Mouse (Mus musculus): Measurements from ENCODE around the gene Fgfr2. TPM values are rescaled to one million over a fixed set of nuclear protein-coding genes. Genes with fewer than 3 reads are reported as not detected.

The Fgfr2 gene
- polyA plus RNA-seq, 1 experiment from 2014 or later: 81.1 TPM

DNA sequence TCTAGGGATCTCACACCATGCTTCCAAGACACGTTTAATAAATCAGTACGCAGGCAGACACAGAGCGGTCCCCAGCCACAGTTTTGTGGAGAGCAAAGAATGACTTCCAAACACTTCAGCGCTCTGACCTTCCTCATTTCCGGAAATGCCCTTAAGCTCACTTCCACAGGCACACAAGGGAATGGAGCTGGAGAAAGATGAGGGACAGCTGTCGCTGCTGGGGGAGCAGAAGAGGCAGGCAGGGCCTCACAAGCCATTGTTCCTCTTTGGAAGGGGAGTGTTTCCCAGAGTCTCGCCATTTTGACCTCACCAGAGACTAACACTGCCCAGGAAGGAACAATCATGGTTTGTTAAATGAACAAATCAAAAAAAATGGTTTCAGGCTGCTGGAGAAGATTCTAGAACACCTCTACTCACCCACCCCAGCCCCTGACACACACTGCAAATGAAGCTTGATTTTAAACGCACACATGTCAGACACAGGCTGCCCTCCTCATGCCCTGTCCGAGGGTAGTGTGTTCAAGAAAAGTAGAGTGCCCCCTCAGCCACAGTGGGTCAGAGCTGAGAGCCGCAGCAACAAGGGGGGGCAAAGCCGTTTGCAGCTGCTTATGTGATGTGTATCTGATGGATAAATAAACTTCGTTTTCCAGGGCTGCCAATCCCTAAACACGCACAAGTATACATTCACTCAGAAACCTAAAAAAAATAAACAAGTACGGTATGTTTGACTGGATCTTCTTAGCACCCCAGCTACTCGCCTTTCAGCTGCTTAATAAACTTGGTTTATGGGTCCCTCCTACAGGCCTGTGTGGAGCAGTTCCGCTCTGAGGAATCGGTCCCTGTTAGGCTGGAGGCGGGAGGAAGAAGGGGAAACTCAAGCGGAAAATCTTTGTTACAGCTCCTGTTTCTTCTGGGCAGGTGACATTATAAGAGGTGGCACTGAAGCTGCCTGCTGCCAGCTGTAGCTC is 2844.1 kb downstream of the Fgfr2 start:
- H3K9me3 ChIP-seq (replicated peaks): no peaks in the 10 kb centered on the region; the same call in 1 of the 2 replicates
- no peak overlapping the region for H3K4me2 ChIP-seq (replicated peaks)
- H3K4me1 ChIP-seq: peaks cover 32% of the 10 kb centered on the region
- H3K36me3 ChIP-seq: no peaks in the 10 kb centered on the region
- no peaks in the 10 kb centered on the region; the same call in 1 of the 2 replicates for H3K27me3 ChIP-seq
- no peak for ATAC-seq (ENCODE audit: low FRiP score)
- H3K27ac ChIP-seq: no peak overlapping the region
- no peak overlapping the region for H3K9ac ChIP-seq
- H3K4me3 ChIP-seq: no peak overlapping the region
- 55% methylated on average over 19 of the region's 19 CpGs for WGBS

DNA sequence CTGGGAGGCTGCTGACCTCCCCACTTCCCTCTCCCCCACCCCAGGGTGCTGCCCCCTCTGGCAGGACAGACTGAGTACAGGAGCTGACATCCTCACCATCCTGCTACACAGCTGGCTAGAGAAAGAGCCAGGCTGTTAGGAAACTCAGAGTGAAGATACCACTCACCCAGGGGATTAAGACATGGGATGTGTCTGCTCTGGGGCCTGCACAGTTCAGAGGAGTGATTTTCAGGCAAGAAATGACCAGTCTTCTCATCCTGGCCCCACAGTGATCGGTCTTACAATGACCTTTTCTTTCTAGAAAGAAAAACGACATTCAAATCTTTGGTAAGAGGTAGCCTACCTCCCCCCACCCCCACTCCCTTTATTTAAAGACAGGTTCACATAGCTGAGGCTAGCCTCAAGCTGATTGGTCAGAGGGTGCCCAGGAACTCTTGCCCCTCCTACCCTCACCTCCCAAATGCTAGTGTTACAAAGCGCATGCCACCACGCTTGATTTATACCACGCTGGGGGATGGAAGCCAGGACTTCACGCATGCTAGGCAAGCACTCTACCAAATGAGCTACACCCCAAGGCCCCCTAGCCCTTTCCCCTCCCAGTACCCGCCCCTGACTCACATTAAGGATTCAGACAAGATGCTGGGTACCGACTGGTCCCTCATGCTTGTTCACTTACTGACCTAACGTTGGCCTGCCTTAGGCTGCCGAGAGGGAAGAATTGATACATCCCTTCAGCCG is 2845.0 kb downstream of the Fgfr2 start:
- no peak overlapping the region for H3K27ac ChIP-seq
- no peak; the same call in 1 of the 2 replicates for ATAC-seq (ENCODE audit: low FRiP score)

DNA sequence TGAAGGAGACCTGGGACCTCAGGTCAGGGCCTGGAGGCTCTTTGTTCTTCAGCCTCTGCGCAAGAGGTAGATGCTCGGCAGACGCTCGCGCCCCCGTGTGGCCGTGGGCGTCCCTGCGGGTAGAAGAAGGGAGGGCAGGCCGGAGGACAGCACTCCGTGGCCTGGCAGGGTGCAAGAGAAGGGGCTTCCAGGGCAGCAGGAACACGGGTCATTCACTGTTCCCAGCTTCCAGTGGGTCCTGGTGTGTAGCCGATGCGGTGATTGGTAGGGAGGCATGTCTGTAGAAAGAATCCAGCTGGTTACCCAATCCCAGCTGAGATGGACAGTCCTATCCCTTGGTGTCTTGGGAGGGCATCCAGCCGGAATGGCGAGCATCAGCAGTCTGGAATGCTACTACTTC is 2849.9 kb downstream of the Fgfr2 start:
- Histone ChIP-seq H3K9me3 (replicated peaks) (no peaks in the 10 kb centered on the region; the same call in 1 of the 2 replicates), H3K27ac (no peak overlapping the region), H3K9ac (no peak overlapping the region), H3K4me1 (peaks cover 19% of the 10 kb centered on the region), H3K4me2 (replicated peaks) (no peak overlapping the region), H3K27me3 (peaks cover 8% of the 10 kb centered on the region), H3K4me3 (no peak overlapping the region), H3K36me3 (no peaks in the 10 kb centered on the region)
- WGBS: 13% methylated on average over 16 of the region's 16 CpGs
- ATAC-seq (ENCODE audit: low FRiP score): no peak

More for the DNA sequence above, 2845.0 kb downstream of the Fgfr2 start:
- Histone ChIP-seq H3K27me3 (peaks cover 5% of the 10 kb centered on the region; the same call in 1 of the 2 replicates), H3K4me3 (no peak overlapping the region), H3K9ac (no peak overlapping the region), H3K9me3 (replicated peaks) (no peaks in the 10 kb centered on the region; the same call in 1 of the 2 replicates), H3K4me2 (replicated peaks) (no peak overlapping the region), H3K36me3 (no peaks in the 10 kb centered on the region), H3K4me1 (peaks cover 27% of the 10 kb centered on the region)
- 42% methylated on average over 11 of the region's 11 CpGs for WGBS

DNA sequence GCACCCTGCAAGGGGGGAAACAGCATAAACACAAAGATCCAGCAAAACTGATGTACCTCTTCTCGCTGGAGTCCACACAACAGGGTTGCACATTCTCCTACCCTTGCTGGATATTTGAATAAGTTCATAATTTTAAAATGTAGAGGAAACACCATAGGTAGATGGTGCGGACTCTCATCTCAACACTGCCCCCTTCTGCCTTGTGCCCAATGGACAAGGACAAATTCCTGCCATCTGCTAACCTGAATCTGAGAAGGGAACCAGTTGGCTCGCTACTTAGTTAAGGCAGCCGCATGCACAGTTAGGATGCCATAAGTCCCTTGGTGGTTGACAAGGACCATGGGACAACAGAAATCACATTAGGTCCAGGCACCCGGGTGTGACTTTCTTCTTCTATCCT is 2852.3 kb downstream of the Fgfr2 start:
- H3K27me3 ChIP-seq: peaks cover 8% of the 10 kb centered on the region
- ATAC-seq (ENCODE audit: low FRiP score): no peak

DNA sequence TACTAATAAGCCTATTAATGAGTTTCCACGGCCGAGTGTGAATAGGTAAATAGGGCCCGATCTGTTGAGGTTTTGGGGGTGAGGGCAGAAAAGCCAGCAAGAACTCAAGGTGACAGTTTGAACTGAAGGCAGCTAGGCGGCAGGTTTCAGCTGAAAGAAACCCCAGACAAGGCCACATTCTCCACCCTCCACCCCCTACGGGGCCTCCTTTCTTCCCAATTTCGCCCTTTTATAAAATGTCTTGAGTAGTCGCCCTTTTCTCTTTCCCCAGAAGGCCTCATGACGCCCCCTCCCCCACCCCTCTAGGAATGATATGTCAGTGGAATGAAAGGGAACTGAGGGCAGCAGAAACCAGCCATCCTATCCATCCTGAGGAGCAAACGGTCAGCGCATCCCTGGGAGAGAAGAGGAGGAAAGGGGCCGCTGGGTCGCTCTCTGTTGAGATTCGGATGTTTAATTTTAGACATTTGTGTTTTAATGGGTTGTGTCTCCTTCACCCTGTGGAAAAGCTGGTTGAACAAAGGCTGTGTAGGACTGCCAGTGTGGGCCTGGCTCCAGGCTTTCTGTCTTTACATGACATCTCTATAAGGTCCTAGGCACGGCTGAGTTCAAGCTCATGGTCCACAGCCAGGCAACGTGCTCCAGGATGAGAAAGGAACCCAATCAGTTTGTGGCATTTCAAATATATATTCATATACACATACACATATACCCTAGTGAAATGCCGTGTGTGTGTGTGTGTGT is 2853.9 kb downstream of the Fgfr2 start:
- no peak for ATAC-seq (ENCODE audit: low FRiP score)

More for the DNA sequence above, 2852.3 kb downstream of the Fgfr2 start:
- Histone ChIP-seq H3K4me1 (peaks cover 24% of the 10 kb centered on the region), H3K27ac (no peak overlapping the region), H3K4me2 (replicated peaks) (no peak overlapping the region), H3K9ac (no peak overlapping the region), H3K36me3 (no peaks in the 10 kb centered on the region), H3K9me3 (replicated peaks) (no peaks in the 10 kb centered on the region), H3K4me3 (no peak overlapping the region)
- 82% methylated on average over 5 of the region's 5 CpGs for WGBS

DNA sequence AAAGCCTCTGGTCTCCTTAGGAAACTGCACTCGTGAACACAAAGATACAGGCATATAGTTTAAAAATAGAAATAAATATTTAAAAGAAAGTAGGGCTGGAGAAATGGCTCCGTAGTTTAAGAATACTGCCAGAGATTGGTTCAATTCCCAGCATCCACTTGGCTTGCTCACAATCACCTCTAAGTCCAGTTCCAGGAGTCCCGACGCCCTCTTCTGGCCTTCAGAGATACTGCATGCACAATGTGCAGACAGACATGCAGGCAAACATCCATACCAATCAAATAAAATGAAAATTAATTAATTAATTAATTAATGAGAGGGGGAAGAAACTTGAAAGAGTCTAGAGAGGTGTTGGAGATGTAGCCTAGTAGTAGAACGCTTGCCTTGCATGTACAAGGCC is 2856.1 kb downstream of the Fgfr2 start:
- WGBS: 29% methylated on average over 5 of the region's 5 CpGs
- Histone ChIP-seq H3K27me3 (peaks cover 5% of the 10 kb centered on the region; the same call in 1 of the 2 replicates), H3K4me3 (no peak overlapping the region), H3K36me3 (no peaks in the 10 kb centered on the region), H3K9me3 (replicated peaks) (no peaks in the 10 kb centered on the region), H3K4me2 (replicated peaks) (no peak overlapping the region), H3K9ac (no peak overlapping the region), H3K27ac (no peak overlapping the region), H3K4me1 (peaks cover 47% of the 10 kb centered on the region)
- no peak for ATAC-seq (ENCODE audit: low FRiP score)

More for the DNA sequence above, 2853.9 kb downstream of the Fgfr2 start:
- Histone ChIP-seq H3K4me3 (no peak overlapping the region), H3K4me1 (peaks cover 28% of the 10 kb centered on the region), H3K27me3 (peaks cover 8% of the 10 kb centered on the region), H3K9ac (no peak overlapping the region), H3K27ac (peak overlapping the region; percentile 30; the same call in 1 of the 2 replicates), H3K9me3 (replicated peaks) (no peaks in the 10 kb centered on the region), H3K36me3 (no peaks in the 10 kb centered on the region), H3K4me2 (replicated peaks) (no peak overlapping the region)
- 23% methylated on average over 16 of the region's 16 CpGs for WGBS

GRCm38 (mm10) chr7:130266166-130266490 is 2857.0 kb downstream of the Fgfr2 start:
- peak; percentile 62 for ATAC-seq (ENCODE audit: low FRiP score)
- 0% methylated on average over 29 of the region's 52 CpGs for WGBS
- H3K4me2 ChIP-seq (replicated peaks): peak overlapping the region; percentile 91
- H3K36me3 ChIP-seq: no peaks in the 10 kb centered on the region
- 0 out of 2 replicates have a peak, but pooled peaks cover 8% of the 10 kb centered on the region for H3K27me3 ChIP-seq
- peak overlapping the region; percentile 89 for H3K27ac ChIP-seq
- H3K4me3 ChIP-seq: peak overlapping the region; percentile 72
- H3K9ac ChIP-seq: peak overlapping the region; percentile 87
- peaks cover 57% of the 10 kb centered on the region for H3K4me1 ChIP-seq
- no peaks in the 10 kb centered on the region for H3K9me3 ChIP-seq (replicated peaks)

GRCm38 (mm10) chr7:130265319-130266165 is 2857.6 kb downstream of the Fgfr2 start:
- WGBS: 1% methylated on average over 52 of the region's 58 CpGs
- Histone ChIP-seq H3K4me1 (peaks cover 63% of the 10 kb centered on the region), H3K36me3 (no peaks in the 10 kb centered on the region), H3K4me3 (peak overlapping the region; percentile 72), H3K9me3 (replicated peaks) (no peaks in the 10 kb centered on the region), H3K4me2 (replicated peaks) (peak overlapping the region; percentile 91), H3K27ac (peak overlapping the region; percentile 89), H3K9ac (peak overlapping the region; percentile 87), H3K27me3 (0 out of 2 replicates have a peak, but pooled peaks cover 8% of the 10 kb centered on the region)
- ATAC-seq (ENCODE audit: low FRiP score): peak; percentile 26

DNA sequence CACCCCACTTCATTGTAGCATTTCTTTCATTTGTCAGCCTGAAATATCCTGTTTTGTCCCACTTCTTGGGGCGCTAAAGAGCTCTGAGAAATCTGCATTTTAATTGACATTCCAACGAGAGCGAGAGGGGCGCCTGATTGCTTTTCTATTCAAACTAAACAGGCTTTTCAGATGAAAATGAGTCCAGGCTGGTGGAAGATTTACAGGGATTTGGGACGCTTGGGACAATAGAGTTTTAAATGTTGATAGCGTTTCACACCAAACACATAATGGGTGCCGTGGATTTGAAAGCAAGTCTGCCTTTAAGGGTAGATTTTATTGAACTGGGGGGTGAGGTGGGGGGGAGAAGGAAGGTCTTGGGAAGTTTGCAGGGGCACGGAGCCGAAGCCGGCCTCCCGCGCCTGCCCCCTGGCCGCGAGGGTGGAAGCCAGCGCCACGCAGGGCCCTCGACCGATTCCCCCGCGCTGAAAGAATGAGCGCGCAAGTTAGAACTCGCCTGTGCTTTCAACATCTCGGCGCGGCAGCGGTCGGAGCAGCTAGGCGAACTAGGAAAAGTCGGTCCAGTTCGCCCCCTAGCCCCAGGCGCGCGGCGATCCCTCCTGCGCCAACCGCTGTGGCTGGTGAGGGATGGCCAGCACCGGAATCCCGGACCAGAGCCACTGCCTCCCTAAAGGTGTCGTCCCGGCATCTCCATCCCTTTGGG is 2858.4 kb downstream of the Fgfr2 start:
- Histone ChIP-seq H3K4me3 (peak overlapping the region; percentile 72), H3K27me3 (0 out of 2 replicates have a peak, but pooled peaks cover 8% of the 10 kb centered on the region), H3K9ac (peak overlapping the region; percentile 87), H3K4me2 (replicated peaks) (peak overlapping the region; percentile 91), H3K27ac (peak overlapping the region; percentile 89), H3K4me1 (peaks cover 70% of the 10 kb centered on the region), H3K9me3 (replicated peaks) (no peaks in the 10 kb centered on the region), H3K36me3 (no peaks in the 10 kb centered on the region)
- WGBS: under 1% methylated on average over 41 of the region's 41 CpGs
- no peak for ATAC-seq (ENCODE audit: low FRiP score)

DNA sequence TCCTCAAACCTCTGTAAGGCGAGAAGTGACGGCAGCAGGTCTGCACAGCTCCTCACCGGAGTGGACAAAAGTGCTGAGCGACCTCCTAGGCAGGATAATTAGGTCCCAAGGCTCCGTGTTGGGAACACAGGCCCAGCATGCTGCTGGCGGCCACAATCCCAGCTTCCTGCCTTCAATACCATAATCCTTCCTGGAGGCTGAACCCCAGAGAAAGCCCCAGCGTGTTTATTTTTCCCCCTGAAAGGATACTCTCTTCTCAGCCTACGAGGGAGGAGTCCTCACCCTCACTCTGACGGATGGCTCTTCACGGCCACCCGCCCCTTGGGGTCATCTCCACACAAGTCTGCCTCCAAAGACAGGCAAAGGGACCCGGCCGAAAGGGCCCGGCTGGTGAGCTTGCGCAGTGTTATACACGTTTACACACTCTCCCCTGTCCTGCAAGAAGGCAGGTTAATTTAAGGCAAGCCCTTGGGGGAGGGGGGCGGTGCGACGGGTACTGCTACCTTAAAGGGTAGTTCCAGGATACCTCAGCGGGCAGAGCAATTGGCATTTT is 2859.3 kb downstream of the Fgfr2 start:
- no peak for ATAC-seq (ENCODE audit: low FRiP score)
- Histone ChIP-seq H3K9ac (peak overlapping the region; percentile 87), H3K36me3 (no peaks in the 10 kb centered on the region), H3K27ac (peak overlapping the region; percentile 89), H3K9me3 (replicated peaks) (no peaks in the 10 kb centered on the region), H3K4me2 (replicated peaks) (peak overlapping the region; percentile 91), H3K4me1 (peaks cover 70% of the 10 kb centered on the region), H3K4me3 (peak overlapping the region; percentile 72), H3K27me3 (0 out of 2 replicates have a peak, but pooled peaks cover 8% of the 10 kb centered on the region)
- under 1% methylated on average over 20 of the region's 20 CpGs for WGBS

Measured in hindbrain, embryonic 12.5 days (tissue).